8 mouse cellular contexts compared by ENCODE assay signal in genomic region chr15:91477766-91478165, GRCm38 (mm10).
DNase-seq lines count a peak whose midpoint lies in the region; ATAC-seq lines count a peak whose summit lies in the region.

No protein-coding gene starts in this region.

- DNase-seq in intestine, embryonic 14.5 days (ENCODE audit: low spot score), result peak; percentile 76
- peak; percentile 65 for DNase-seq in Muller cell, postnatal 12 days (ENCODE audit: inconsistent ontology term)
- DNase-seq in cerebellum, adult 18-20 months, result peak; percentile 63
- DNase-seq in gastrocnemius, postnatal 14 days, result peak; percentile 28
- DNase-seq in left cerebral cortex, postnatal 25 days (ENCODE audit: low spot score in 2 of 2), result peak; percentile 23 to 50
- peak; percentile 5 for DNase-seq in ovary, adult 18-20 months (ENCODE audit: low spot score)

- no peaks in the 10 kb centered on the region for H3K36me3 ChIP-seq in intestine, embryonic 14.5 days (ENCODE audit: control insufficient read depth, insufficient read depth, low read length)
- H3K36me3 ChIP-seq in intestine, embryonic 16.5 days (ENCODE audit: control insufficient read depth, insufficient read depth, low read length), result no peaks in the 10 kb centered on the region

- H3K9me3 ChIP-seq in intestine, embryonic 14.5 days (ENCODE audit: control insufficient read depth, low read length), result 0 out of 2 replicates have a peak, but pooled peaks cover 8% of the 10 kb centered on the region
- peaks cover 4% of the 10 kb centered on the region; the same call in 1 of the 2 replicates for H3K9me3 ChIP-seq in intestine, embryonic 16.5 days (ENCODE audit: control insufficient read depth, low read length)

- intact Hi-C loops in gastrocnemius, postnatal 14 days (cut with DNase I; ENCODE audit: low total_unique reads), result loop anchor here (5.0 to 10.0 kb wide), 2 partner anchors 95 to 277 kb away; partner anchors contain the start of gene Slc2a13
- intact Hi-C loops in left cerebral cortex, postnatal 25 days (cut with DNase I), result loop anchor here (1.0 to 10.0 kb wide), 2 partner anchors 97 to 277 kb away; no protein-coding TSS in a partner anchor

- 37% methylated on average over 5 of the region's 5 CpGs for WGBS in intestine, embryonic 14.5 days
- 36% methylated on average over 5 of the region's 5 CpGs for WGBS in intestine, embryonic 16.5 days

- no peak overlapping the region for H3K4me3 ChIP-seq in intestine, embryonic 14.5 days (ENCODE audit: low read depth, low read length)
- no peak overlapping the region for H3K4me3 ChIP-seq in intestine, embryonic 16.5 days (ENCODE audit: low read length)

- H3K4me1 ChIP-seq in intestine, embryonic 14.5 days (replicated peaks; ENCODE audit: control insufficient read depth, insufficient read depth, low read length), result no peaks in the 10 kb centered on the region
- H3K4me1 ChIP-seq in intestine, embryonic 16.5 days (ENCODE audit: control insufficient read depth, insufficient read depth, low read length), result no peaks in the 10 kb centered on the region

- ATAC-seq in intestine, embryonic 14.5 days (replicated peaks; ENCODE audit: low FRiP score, low TSS enrichment, low read depth), result no peak
- ATAC-seq in intestine, embryonic 16.5 days, result no peak
- ATAC-seq in monocyte, adult 5-6 weeks (replicated peaks; ENCODE audit: insufficient number of reproducible peaks, low FRiP score, low TSS enrichment, poor library complexity, severe bottlenecking), result no peak

- no peak overlapping the region for H3K4me2 ChIP-seq in intestine, embryonic 14.5 days (ENCODE audit: low read length)
- no peak overlapping the region for H3K4me2 ChIP-seq in intestine, embryonic 16.5 days (ENCODE audit: low read depth, low read length)

- H3K27ac ChIP-seq in intestine, embryonic 14.5 days (ENCODE audit: low read depth), result no peak overlapping the region
- H3K27ac ChIP-seq in intestine, embryonic 16.5 days (ENCODE audit: low read length), result no peak overlapping the region

- H3K27me3 ChIP-seq in intestine, embryonic 14.5 days (replicated peaks; ENCODE audit: control insufficient read depth, insufficient read depth, low read length), result no peaks in the 10 kb centered on the region
- no peaks in the 10 kb centered on the region for H3K27me3 ChIP-seq in intestine, embryonic 16.5 days (replicated peaks; ENCODE audit: control insufficient read depth, insufficient read depth, low read length)

- H3K9ac ChIP-seq in intestine, embryonic 14.5 days (ENCODE audit: low read length), result no peak overlapping the region
- H3K9ac ChIP-seq in intestine, embryonic 16.5 days (ENCODE audit: low read depth, low read length), result no peak overlapping the region

Comparison
In these comparisons a context has a peak if more than half of its experiments do, and no peak if none do; other contexts are left out.
1. DNase-seq: peak in every context shown above with its lines; median percentile 76 in intestine, embryonic 14.5 days; 65 in Muller cell, postnatal 12 days; 63 in cerebellum, adult 18-20 months; 36 in left cerebral cortex, postnatal 25 days; 28 in gastrocnemius, postnatal 14 days; 5 in ovary, adult 18-20 months.